Mouse (Mus musculus): ENCODE results near the gene Iars2.

DNA sequence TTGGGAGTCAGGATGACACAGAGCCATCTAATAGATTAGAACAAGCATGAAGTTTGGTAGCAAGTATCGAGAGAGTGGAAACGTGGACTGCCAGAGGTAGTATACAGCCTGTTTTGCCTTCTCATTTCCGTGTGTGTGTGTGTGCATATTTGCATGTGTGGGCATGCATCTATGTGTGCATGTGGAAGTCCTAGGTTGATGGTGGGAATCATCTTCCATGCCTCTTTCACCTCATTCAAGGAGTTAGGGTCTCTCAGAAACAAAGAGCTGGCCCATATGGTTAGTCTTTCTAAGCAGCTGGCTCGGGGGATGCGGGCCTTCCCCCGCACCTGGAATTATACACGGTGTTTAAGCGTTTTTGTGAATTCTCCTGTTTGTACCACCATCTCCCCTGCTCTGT, 655 bp upstream of the Iars2 start:
- TF ChIP-seq CTCF (IDR thresholded peaks at IDR 0.05), result no peak
- no peak for TF ChIP-seq EP300 (IDR thresholded peaks at IDR 0.05)
